Mouse (Mus musculus) left cerebral cortex, adult 11 months (tissue): ENCODE measurements at regions not wholly inside any gene's neighbourhood (a gene's known extent, or its start where the extent isn't known, plus 50 kb on each side); places are given as distances from the start of the nearest gene placed in this dataset.
A peak's percentile ranks its signal among the peaks of the same experiment; 100 is the strongest.

Source experiments
- DNase-seq: peaks from one replicate; pipeline ENCODE4 v3.0.0; 2022; ENCODE audit warnings: low spot score

GRCm38 (mm10) chr11:44027046-44027445, 126.0 kb upstream of the Adra1b start:
- no peak for DNase-seq

- DNase-seq, result no peak
These were observed 145.1 kb upstream of the Adra1b start for GRCm38 (mm10) chr11:44046083-44046482.

GRCm38 (mm10) chr11:44049253-44049976, 148.4 kb upstream of the Adra1b start:
- no peak for DNase-seq

GRCm38 (mm10) chr11:44052481-44052880, 151.5 kb upstream of the Adra1b start:
- peak; percentile 38 for DNase-seq

- DNase-seq, result no peak
These were observed 161.4 kb upstream of the Adra1b start for GRCm38 (mm10) chr11:44062446-44062845.

- DNase-seq, result no peak
These were observed 165.2 kb upstream of the Adra1b start for GRCm38 (mm10) chr11:44066176-44066575.

- peak; percentile 2 for DNase-seq
These were observed 182.7 kb upstream of the Adra1b start for GRCm38 (mm10) chr11:44083716-44084115.

- no peak for DNase-seq
These were observed 185.9 kb upstream of the Adra1b start for GRCm38 (mm10) chr11:44086951-44087350.

GRCm38 (mm10) chr11:44089514-44089913, 188.5 kb upstream of the Adra1b start:
- DNase-seq, result no peak

GRCm38 (mm10) chr11:44095280-44095679, 194.3 kb upstream of the Adra1b start:
- no peak for DNase-seq

- no peak for DNase-seq
These were observed 202.3 kb upstream of the Adra1b start for GRCm38 (mm10) chr11:44103188-44103840.

- no peak for DNase-seq
These were observed 202.8 kb upstream of the Adra1b start for GRCm38 (mm10) chr11:44103841-44104191.

- DNase-seq, result no peak
These were observed 205.2 kb upstream of the Adra1b start for GRCm38 (mm10) chr11:44106231-44106630.

GRCm38 (mm10) chr11:44111525-44111924, 210.5 kb upstream of the Adra1b start:
- no peak for DNase-seq

- no peak for DNase-seq
These were observed 226.1 kb upstream of the Adra1b start for GRCm38 (mm10) chr11:44127088-44127487.

- no peak for DNase-seq
These were observed 227.5 kb upstream of the Adra1b start for GRCm38 (mm10) chr11:44128481-44128880.

GRCm38 (mm10) chr11:44133244-44133643, 232.2 kb upstream of the Adra1b start:
- no peak for DNase-seq

- no peak for DNase-seq
These were observed 235.0 kb upstream of the Adra1b start for GRCm38 (mm10) chr11:44136024-44136423.

GRCm38 (mm10) chr11:44142996-44143395, 242.0 kb upstream of the Adra1b start:
- DNase-seq, result no peak

- no peak for DNase-seq
These were observed 243.5 kb upstream of the Adra1b start for GRCm38 (mm10) chr11:44144477-44144876.

- DNase-seq, result no peak
These were observed 245.4 kb upstream of the Adra1b start for GRCm38 (mm10) chr11:44146419-44146818.

- no peak for DNase-seq
These were observed 246.3 kb upstream of the Il12b start for GRCm38 (mm10) chr11:44153576-44153975.

- DNase-seq, result no peak
These were observed 244.3 kb upstream of the Il12b start for GRCm38 (mm10) chr11:44155591-44155990.

GRCm38 (mm10) chr11:44156081-44156480, 243.8 kb upstream of the Il12b start:
- DNase-seq, result no peak
